Mouse (Mus musculus) limb, embryonic 11.5 days (tissue): Measurements from ENCODE around the gene Cxcr4. TPM values are rescaled to one million over a fixed set of nuclear protein-coding genes. Genes with fewer than 3 reads are reported as not detected.
"Not testable (repeated sequence)": the region's sequence is repeated elsewhere in the genome, so short reads cannot be mapped to it uniquely, and the experiment has no call there.

ENCODE experiments used
- ATAC-seq: fragments of 200-750 bp; cut with Nextera tagmentation; 2 replicates; pipeline ENCODE4 v1.8.0; 2017; ENCODE audit warnings: low read depth; ENCODE audit not compliant: insufficient number of reproducible peaks, low FRiP score, low TSS enrichment
- DNase-seq: peaks from one replicate; pipeline ENCODE4 v3.0.0-alpha.2; 2015; ENCODE audit warnings: low spot score
- H3K27ac ChIP-seq: fragments of 300-500 bp; sonication (generic); replicated peaks from 2 replicates; pipeline ENCODE4 v1.5.1; 2014; ENCODE audit warnings: low read depth, mild to moderate bottlenecking, low read length
- H3K27me3 ChIP-seq: fragments of 300-500 bp; sonication (generic); 2 replicates; pipeline ENCODE4 v1.6.1; 2014; ENCODE audit warnings: mild to moderate bottlenecking, low read length, mixed read lengths; ENCODE audit not compliant: control insufficient read depth, insufficient read depth
- H3K36me3 ChIP-seq: fragments of 300-500 bp; sonication (generic); 2 replicates; pipeline ENCODE4 v1.6.1; 2014; ENCODE audit warnings: mild to moderate bottlenecking, low read length, moderate library complexity, mixed read lengths; ENCODE audit not compliant: control insufficient read depth, insufficient read depth
- H3K4me1 ChIP-seq: fragments of 300-500 bp; sonication (generic); 2 replicates; pipeline ENCODE4 v1.6.1; 2014; ENCODE audit warnings: low read length, mixed read lengths; ENCODE audit not compliant: control insufficient read depth, insufficient read depth
- H3K4me2 ChIP-seq: fragments of 300-500 bp; sonication (generic); 2 replicates; pipeline ENCODE4 v1.6.1; 2014; ENCODE audit warnings: low read depth, mild to moderate bottlenecking, moderate library complexity; ENCODE audit not compliant: severe bottlenecking
- H3K4me3 ChIP-seq: fragments of 300-500 bp; sonication (generic); 2 replicates; pipeline ENCODE4 v1.5.1; 2014; ENCODE audit warnings: low read depth, low read length
- H3K9ac ChIP-seq: fragments of 300-500 bp; sonication (generic); 2 replicates; pipeline ENCODE4 v1.6.1; 2014; ENCODE audit warnings: mild to moderate bottlenecking, low read length
- H3K9me3 ChIP-seq: fragments of 300-500 bp; sonication (generic); 2 replicates; pipeline ENCODE4 v1.6.1; 2016; ENCODE audit warnings: low read length; ENCODE audit not compliant: control insufficient read depth
- WGBS: fragments of 180-500 bp; shearing (Covaris S2); extraction: QIAGEN DNeasy Blood & Tissue Kit; methylation state at CpG from one replicate; pipeline ENCODE4 v1.1.7; 2014; 5-methylcytosine and 5-hydroxymethylcytosine counted together
- polyA plus RNA-seq: library from polyadenylated mRNA; unstranded; fragments of >200 nt; fragmentation: Nextera tagmentation; extraction: Ambion mirVana; gene quantifications from 2 replicates; pipeline ENCODE4 v1.2.1, GENCODE M21; 2014

The Cxcr4 gene
- polyA plus RNA-seq, 1 experiment from 2014 or later: 3.1 TPM

DNA sequence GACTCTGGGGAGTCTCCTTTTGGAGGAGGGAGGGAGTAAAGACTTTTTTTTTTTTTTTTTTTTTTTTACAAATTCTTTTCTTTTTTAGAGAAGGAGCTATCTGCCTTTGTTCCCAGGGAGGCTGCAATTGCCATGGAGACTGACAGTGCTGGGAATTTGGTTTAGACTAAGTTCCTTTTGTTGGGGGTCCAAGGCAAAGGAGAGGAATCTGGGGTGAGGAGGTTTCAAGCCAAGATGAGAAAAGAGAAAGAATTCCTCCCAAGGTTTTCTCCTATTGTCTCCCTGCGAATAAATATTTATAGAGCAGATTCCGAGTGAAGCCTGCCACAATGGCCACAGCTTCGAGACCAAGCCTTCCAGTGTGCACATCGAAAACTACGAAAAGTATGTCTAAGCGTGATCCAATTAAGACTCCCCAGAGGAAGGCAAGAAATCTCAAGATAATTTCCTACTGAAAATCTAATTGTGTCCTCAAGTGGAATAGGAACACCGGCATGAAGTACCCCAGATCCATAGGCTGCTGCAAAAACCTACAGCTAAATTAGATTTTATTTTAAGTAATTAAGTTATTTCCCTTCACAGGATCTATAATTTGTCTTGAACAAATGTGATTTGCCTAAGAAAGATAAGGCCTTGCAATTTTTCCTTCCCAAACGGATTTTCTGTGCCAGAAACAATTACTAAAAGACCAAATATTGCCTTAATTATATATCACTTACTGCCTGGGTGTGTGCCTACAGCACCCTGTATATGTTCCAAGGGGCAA lies 5.7 kb downstream of the Cxcr4 start:
- ATAC-seq: no peak
- H3K27me3 ChIP-seq: peaks cover 15% of the 10 kb centered on the region
- H3K4me3 ChIP-seq: no peak overlapping the region
- 78% methylated on average over 8 of the region's 8 CpGs for WGBS
- H3K9ac ChIP-seq: no peak overlapping the region
- no peak overlapping the region for H3K4me2 ChIP-seq
- H3K27ac ChIP-seq: no peak overlapping the region
- DNase-seq: no peak
- no peaks in the 10 kb centered on the region for H3K36me3 ChIP-seq
- no peaks in the 10 kb centered on the region for H3K9me3 ChIP-seq
- no peaks in the 10 kb centered on the region for H3K4me1 ChIP-seq

DNA sequence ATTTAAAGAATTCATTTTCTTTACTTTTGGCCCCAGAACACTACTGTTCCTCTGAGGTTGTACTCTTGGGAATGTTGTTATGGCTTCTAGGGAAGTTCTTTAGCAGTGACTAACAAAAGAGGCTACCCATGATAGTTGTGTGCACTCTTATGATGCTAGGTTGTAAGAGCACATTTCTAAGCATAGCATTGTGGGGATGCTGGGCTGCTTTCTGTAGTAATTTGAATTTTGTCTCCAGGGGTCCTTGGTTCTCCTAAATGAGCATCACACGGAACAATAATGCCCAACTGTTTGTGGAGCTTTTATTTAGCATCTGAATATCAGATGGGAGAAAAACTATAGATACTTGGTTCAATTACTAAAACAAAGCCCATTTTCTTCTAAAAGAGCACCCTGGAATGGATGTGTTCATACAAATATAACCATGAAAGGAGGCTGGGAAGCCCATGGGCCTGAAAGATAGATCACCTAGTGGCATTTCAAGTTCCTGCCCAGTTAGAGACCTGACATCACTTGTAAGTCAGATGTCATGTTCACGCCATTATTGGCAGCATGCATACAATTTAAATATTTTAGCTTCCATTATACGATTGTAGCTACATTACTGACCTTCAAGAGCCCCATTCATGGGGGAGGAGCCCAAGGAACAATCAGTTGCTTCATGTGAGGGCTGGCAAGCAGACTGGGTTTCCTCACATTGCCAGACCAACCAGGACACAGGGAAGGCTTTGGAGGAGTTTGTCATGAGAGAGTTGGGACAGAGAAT lies 6.5 kb downstream of the Cxcr4 start:
- no peaks in the 10 kb centered on the region for H3K9me3 ChIP-seq
- no peak for ATAC-seq
- H3K36me3 ChIP-seq: no peaks in the 10 kb centered on the region
- no peak overlapping the region for H3K9ac ChIP-seq
- H3K4me3 ChIP-seq: no peak overlapping the region
- 76% methylated on average over 3 of the region's 3 CpGs for WGBS
- no peak overlapping the region for H3K27ac ChIP-seq
- no peak for DNase-seq
- peaks cover 10% of the 10 kb centered on the region for H3K27me3 ChIP-seq
- H3K4me1 ChIP-seq: no peaks in the 10 kb centered on the region
- no peak overlapping the region for H3K4me2 ChIP-seq

DNA sequence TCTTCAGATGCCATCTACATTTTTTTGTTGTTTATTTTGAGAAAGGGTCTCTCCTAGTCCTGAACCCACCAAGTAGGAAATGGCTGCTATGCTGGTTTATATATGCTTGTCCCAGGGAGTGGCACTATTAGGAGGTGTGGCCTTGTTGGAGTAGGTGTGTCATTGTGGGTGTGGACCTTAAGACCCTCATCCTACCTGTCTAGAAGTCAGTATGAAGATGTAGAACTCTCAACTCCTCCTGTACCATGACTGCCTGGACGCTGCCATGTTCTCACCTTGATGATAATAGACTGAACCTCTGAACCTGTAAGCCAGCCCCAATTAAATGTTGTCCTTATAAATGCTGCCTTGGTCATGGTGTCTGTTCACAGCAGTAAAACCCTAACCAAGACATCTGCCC lies 7.4 kb downstream of the Cxcr4 start:
- H3K4me1 ChIP-seq, H3K4me3 ChIP-seq, ATAC-seq, H3K27ac ChIP-seq, DNase-seq, H3K27me3 ChIP-seq, H3K9ac ChIP-seq, H3K36me3 ChIP-seq, H3K4me2 ChIP-seq, H3K9me3 ChIP-seq: not testable (repeated sequence)
- 84% methylated on average over 1 of the region's 1 CpGs for WGBS

GRCm38 (mm10) chr1:128583279-128583872 lies 8.7 kb downstream of the Cxcr4 start:
- no peak overlapping the region for H3K4me2 ChIP-seq
- no peaks in the 10 kb centered on the region for H3K27me3 ChIP-seq
- no peaks in the 10 kb centered on the region for H3K4me1 ChIP-seq
- H3K9ac ChIP-seq: no peak overlapping the region
- WGBS: 44% methylated on average over 6 of the region's 6 CpGs
- DNase-seq (no peak), ATAC-seq (no peak)
- H3K9me3 ChIP-seq: no peaks in the 10 kb centered on the region
- no peak overlapping the region for H3K27ac ChIP-seq
- no peak overlapping the region for H3K4me3 ChIP-seq
- H3K36me3 ChIP-seq: no peaks in the 10 kb centered on the region

DNA sequence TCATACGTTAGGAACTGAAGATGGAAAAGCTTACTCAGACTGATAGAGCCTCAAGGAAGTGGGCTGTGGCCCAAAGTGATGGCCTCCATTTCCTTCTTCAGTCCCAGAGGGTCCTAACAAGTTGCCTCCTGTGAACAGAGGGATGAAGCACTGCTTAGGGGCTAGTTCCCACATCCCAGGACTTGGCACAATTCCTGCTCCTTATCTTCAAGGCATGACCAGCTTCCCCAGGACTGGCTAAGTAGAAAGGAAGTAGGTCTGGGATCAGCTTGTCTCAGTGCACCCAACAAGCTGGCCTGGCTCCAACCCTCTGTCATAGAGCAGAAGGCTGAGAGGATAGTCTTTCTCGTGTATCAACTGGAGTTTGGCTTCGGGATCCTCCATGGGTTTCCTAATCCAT lies 11.8 kb downstream of the Cxcr4 start:
- WGBS: 89% methylated on average over 3 of the region's 3 CpGs
- no peak for ATAC-seq
- no peak overlapping the region for H3K4me3 ChIP-seq
- no peak overlapping the region for H3K4me2 ChIP-seq
- H3K9ac ChIP-seq: no peak overlapping the region
- H3K36me3 ChIP-seq: no peaks in the 10 kb centered on the region
- H3K9me3 ChIP-seq: no peaks in the 10 kb centered on the region
- no peak for DNase-seq
- no peak overlapping the region for H3K27ac ChIP-seq
- H3K27me3 ChIP-seq: no peaks in the 10 kb centered on the region
- H3K4me1 ChIP-seq: no peaks in the 10 kb centered on the region

DNA sequence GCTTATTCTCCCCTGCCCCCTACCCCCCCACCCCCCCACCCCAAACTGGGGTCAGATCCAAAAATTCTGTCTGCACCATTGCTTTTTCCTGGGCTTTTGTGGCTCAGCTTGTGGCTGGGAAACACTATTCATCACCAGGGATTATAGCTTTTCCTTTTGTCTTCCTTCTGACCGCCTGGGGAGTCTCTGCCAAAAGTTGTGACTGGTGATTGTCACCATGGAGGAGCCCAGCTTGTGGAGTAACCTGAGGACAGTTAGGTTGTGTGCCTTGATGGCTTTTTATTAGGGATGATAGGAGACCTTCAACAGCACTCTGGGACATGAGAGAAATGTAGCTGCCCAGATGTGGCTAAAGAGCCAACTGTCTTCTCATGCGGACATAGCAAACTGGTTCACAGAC lies 13.6 kb downstream of the Cxcr4 start:
- H3K36me3 ChIP-seq: no peaks in the 10 kb centered on the region
- ATAC-seq: no peak
- WGBS: 60% methylated on average over 2 of the region's 2 CpGs
- no peaks in the 10 kb centered on the region for H3K9me3 ChIP-seq
- H3K4me1 ChIP-seq: no peaks in the 10 kb centered on the region
- no peak for DNase-seq
- no peak overlapping the region for H3K4me2 ChIP-seq
- no peak overlapping the region for H3K27ac ChIP-seq
- H3K4me3 ChIP-seq: no peak overlapping the region
- no peak overlapping the region for H3K9ac ChIP-seq
- no peaks in the 10 kb centered on the region for H3K27me3 ChIP-seq

DNA sequence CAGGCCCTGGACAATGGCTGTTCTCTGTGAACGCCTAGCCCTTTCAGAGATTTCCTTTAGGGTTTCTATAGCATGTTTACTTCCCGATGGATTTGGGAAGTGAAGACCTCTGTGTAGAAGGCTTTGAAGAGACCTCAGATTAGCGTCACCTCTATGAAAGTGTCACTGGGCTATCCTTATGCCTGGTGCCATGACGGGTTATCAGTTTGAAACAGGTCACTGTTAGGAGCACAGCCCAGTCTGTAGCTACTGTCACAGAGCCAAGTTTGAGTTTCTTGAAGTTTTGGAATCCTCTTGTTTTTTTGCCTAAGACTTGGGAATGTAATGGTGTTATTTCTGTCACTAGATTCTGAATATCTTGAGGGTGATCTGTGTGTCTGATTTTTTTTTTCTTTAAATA lies 17.0 kb downstream of the Cxcr4 start:
- no peak overlapping the region for H3K27ac ChIP-seq
- ATAC-seq (no peak), DNase-seq (no peak)
- no peaks in the 10 kb centered on the region for H3K9me3 ChIP-seq
- no peaks in the 10 kb centered on the region for H3K27me3 ChIP-seq
- WGBS: 81% methylated on average over 4 of the region's 4 CpGs
- H3K4me3 ChIP-seq: no peak overlapping the region
- no peaks in the 10 kb centered on the region for H3K4me1 ChIP-seq
- H3K4me2 ChIP-seq: no peak overlapping the region
- no peak overlapping the region for H3K9ac ChIP-seq
- H3K36me3 ChIP-seq: no peaks in the 10 kb centered on the region

GRCm38 (mm10) chr1:128571033-128571432 lies 21.1 kb downstream of the Cxcr4 start:
- no peak overlapping the region for H3K27ac ChIP-seq
- WGBS: 75% methylated on average over 3 of the region's 3 CpGs
- H3K27me3 ChIP-seq: no peaks in the 10 kb centered on the region
- H3K4me2 ChIP-seq: no peak overlapping the region
- DNase-seq: no peak
- no peaks in the 10 kb centered on the region for H3K36me3 ChIP-seq
- H3K4me1 ChIP-seq: no peaks in the 10 kb centered on the region
- H3K4me3 ChIP-seq: no peak overlapping the region
- no peaks in the 10 kb centered on the region for H3K9me3 ChIP-seq
- H3K9ac ChIP-seq: no peak overlapping the region
- ATAC-seq: no peak
